Mouse (Mus musculus) urinary bladder, adult 18-20 months (tissue): ENCODE measurements at regions not wholly inside any gene's neighbourhood (a gene's known extent, or its start where the extent isn't known, plus 50 kb on each side); places are given as distances from the start of the nearest gene placed in this dataset.

Source experiments
- DNase-seq, 2 experiments: peaks; one replicate each; pipeline ENCODE4 v3.0.0; 2022; ENCODE audit warnings: low spot score in 2 of 2, mixed read lengths in 2 of 2

GRCm38 (mm10) chr12:51118781-51119180, 229.1 kb upstream of the G2e3 start:
- no peak for DNase-seq

- DNase-seq: no peak
Observed at GRCm38 (mm10) chr12:51118021-51118694, 229.7 kb upstream of the G2e3 start.

GRCm38 (mm10) chr12:51117436-51118020, 230.3 kb upstream of the G2e3 start:
- no peak for DNase-seq

- DNase-seq: no peak
Observed at GRCm38 (mm10) chr12:51111811-51112210, 236.1 kb upstream of the G2e3 start.

- DNase-seq: no peak
Observed at GRCm38 (mm10) chr12:51108044-51108443, 239.8 kb upstream of the G2e3 start.

- no peak for DNase-seq
Observed at GRCm38 (mm10) chr12:51103541-51104042, 244.3 kb upstream of the G2e3 start.

GRCm38 (mm10) chr12:51101636-51102035, 246.2 kb upstream of the G2e3 start:
- DNase-seq: no peak

GRCm38 (mm10) chr12:51100868-51101267, 247.0 kb upstream of the G2e3 start:
- no peak for DNase-seq

- no peak for DNase-seq
Observed at GRCm38 (mm10) chr12:51095974-51096373, 251.9 kb upstream of the G2e3 start.

GRCm38 (mm10) chr12:51089324-51089723, 258.5 kb upstream of the G2e3 start:
- DNase-seq: no peak

- no peak for DNase-seq
Observed at GRCm38 (mm10) chr12:51081809-51082208, 266.1 kb upstream of the G2e3 start.

GRCm38 (mm10) chr12:51073503-51073902, 274.4 kb upstream of the G2e3 start:
- no peak for DNase-seq

- DNase-seq: no peak
Observed at GRCm38 (mm10) chr12:51060931-51061330, 286.9 kb upstream of the G2e3 start.

- DNase-seq: peak in 1 of 2 experiments; percentile 1
Observed at GRCm38 (mm10) chr12:51058569-51058968, 289.3 kb upstream of the G2e3 start.

GRCm38 (mm10) chr12:51058104-51058503, 289.8 kb upstream of the G2e3 start:
- DNase-seq: no peak

- no peak for DNase-seq
Observed at GRCm38 (mm10) chr12:51047116-51047515, 300.7 kb upstream of the G2e3 start.

GRCm38 (mm10) chr12:51045437-51045836, 302.4 kb upstream of the G2e3 start:
- DNase-seq: no peak

GRCm38 (mm10) chr12:51045020-51045419, 302.8 kb upstream of the G2e3 start:
- no peak for DNase-seq

GRCm38 (mm10) chr12:51032193-51032592, 315.7 kb upstream of the G2e3 start:
- no peak for DNase-seq

GRCm38 (mm10) chr12:51028601-51029174, 319.2 kb upstream of the G2e3 start:
- DNase-seq: no peak

- DNase-seq: no peak
Observed at GRCm38 (mm10) chr12:51026046-51026445, 321.8 kb upstream of the G2e3 start.

- DNase-seq: no peak
Observed at GRCm38 (mm10) chr12:51025531-51025930, 322.3 kb upstream of the G2e3 start.
